Mouse (Mus musculus) bone marrow macrophage, adult 2 months (primary cell): ENCODE results near the gene Zfp931. TPM values are rescaled to one million over a fixed set of nuclear protein-coding genes. Genes with fewer than 3 reads are reported as not detected.
A peak's percentile ranks its signal among the peaks of the same experiment; 100 is the strongest.
"Not testable (repeated sequence)": the region's sequence is repeated elsewhere in the genome, so short reads cannot be mapped to it uniquely, and the experiment has no call there.

Experiments
- H3K27ac ChIP-seq: 2 replicates; pipeline ENCODE4 v1.5.1; 2012; ENCODE audit warnings: low read depth, low read length; ENCODE audit not compliant: insufficient read depth
- H3K4me1 ChIP-seq: 2 replicates; pipeline ENCODE4 v1.6.1; 2012; ENCODE audit warnings: low read length; ENCODE audit not compliant: control insufficient read depth, insufficient read depth
- H3K4me3 ChIP-seq: 2 replicates; pipeline ENCODE4 v1.5.1; 2012; ENCODE audit warnings: mild to moderate bottlenecking, low read length, moderate library complexity; ENCODE audit not compliant: insufficient read depth
- CTCF ChIP-seq: IDR thresholded peaks from 2 replicates; pipeline ENCODE4 v1.5.1; 2012; ENCODE audit warnings: low read depth, mild to moderate bottlenecking, low read length, moderate library complexity
- POLR2A ChIP-seq: IDR thresholded peaks from 2 replicates; pipeline ENCODE4 v1.6.1; 2012; ENCODE audit warnings: mild to moderate bottlenecking, low read depth, low read length, borderline replicate concordance
- polyA plus RNA-seq: library from polyadenylated mRNA; stranded (reverse); fragments of >200 nt; gene quantifications from 2 replicates; pipeline ENCODE4 v1.2.4, GENCODE M21; 2012; ENCODE audit not compliant: missing spikeins, insufficient read depth, insufficient read length

The Zfp931 gene
- 6.6 and 6.8 TPM in 2 replicates for polyA plus RNA-seq

GRCm38 (mm10) chr2:178078166-178078717 is at the start of gene Zfp931:
Zfp931 (minus strand) TSS chr2:178078476.
- H3K27ac ChIP-seq, H3K4me1 ChIP-seq: not testable (repeated sequence)
- peak within 1 kb of the TSS; percentile 65 for H3K4me3 ChIP-seq

GRCm38 (mm10) chr2:178126041-178126820 is 48.0 kb upstream of the Zfp931 start:
- H3K27ac ChIP-seq: no peak overlapping the region
- TF ChIP-seq POLR2A: no peak
- TF ChIP-seq CTCF: no peak
- no peak overlapping the region for H3K4me3 ChIP-seq
- no peaks in the 10 kb centered on the region for H3K4me1 ChIP-seq

GRCm38 (mm10) chr2:178125427-178125826 is 47.2 kb upstream of the Zfp931 start:
- no peak for TF ChIP-seq POLR2A
- no peak for TF ChIP-seq CTCF
- H3K27ac ChIP-seq: no peak overlapping the region
- no peaks in the 10 kb centered on the region for H3K4me1 ChIP-seq
- H3K4me3 ChIP-seq: no peak overlapping the region

- Histone ChIP-seq H3K4me3 (no peak overlapping the region), H3K4me1 (no peaks in the 10 kb centered on the region), H3K27ac (no peak overlapping the region)
- TF ChIP-seq POLR2A (no peak), CTCF (no peak)
These were observed 45.2 kb upstream of the Zfp931 start for GRCm38 (mm10) chr2:178123466-178123865.

- Histone ChIP-seq H3K4me1 (no peaks in the 10 kb centered on the region), H3K27ac (no peak overlapping the region)
These were observed 43.8 kb upstream of the Zfp931 start for GRCm38 (mm10) chr2:178121946-178122665.

GRCm38 (mm10) chr2:178121375-178121688 is 43.1 kb upstream of the Zfp931 start:
- no peak for TF ChIP-seq POLR2A
- no peak for TF ChIP-seq CTCF
- Histone ChIP-seq H3K4me3 (no peak overlapping the region), H3K27ac (no peak overlapping the region), H3K4me1 (peaks cover 5% of the 10 kb centered on the region)

More at GRCm38 (mm10) chr2:178121946-178122665, 43.8 kb upstream of the Zfp931 start:
- TF ChIP-seq CTCF (no peak), POLR2A (no peak)
- H3K4me3 ChIP-seq: no peak overlapping the region

GRCm38 (mm10) chr2:178120651-178121374 is 42.5 kb upstream of the Zfp931 start:
- Histone ChIP-seq H3K4me3 (no peak overlapping the region), H3K4me1 (peaks cover 9% of the 10 kb centered on the region), H3K27ac (no peak overlapping the region)
- TF ChIP-seq POLR2A (no peak), CTCF (no peak)

GRCm38 (mm10) chr2:178120356-178120645 is 42.0 kb upstream of the Zfp931 start:
- no peak overlapping the region for H3K4me3 ChIP-seq
- H3K4me1 ChIP-seq: peaks cover 14% of the 10 kb centered on the region
- TF ChIP-seq POLR2A (no peak), CTCF (no peak)
- no peak overlapping the region for H3K27ac ChIP-seq

GRCm38 (mm10) chr2:178119561-178120355 is 41.5 kb upstream of the Zfp931 start:
- no peak overlapping the region for H3K27ac ChIP-seq
- H3K4me3 ChIP-seq: no peak overlapping the region
- no peak for TF ChIP-seq CTCF
- TF ChIP-seq POLR2A: no peak
- H3K4me1 ChIP-seq: peaks cover 19% of the 10 kb centered on the region
